Mouse (Mus musculus) small intestine, adult 2 months (tissue): ENCODE results near the gene Pfkp. TPM values are rescaled to one million over a fixed set of nuclear protein-coding genes. Genes with fewer than 3 reads are reported as not detected.

Experiments used
- H3K27ac ChIP-seq: fragments of 200-500 bp; 2 replicates; pipeline ENCODE4 v1.5.1; 2012; ENCODE audit warnings: low read depth, low read length, control low read depth, inconsistent platforms; ENCODE audit not compliant: insufficient read depth
- H3K27me3 ChIP-seq: fragments of 200-500 bp; 2 replicates; pipeline ENCODE4 v1.6.1; 2012; ENCODE audit warnings: mild to moderate bottlenecking, moderate library complexity, low read length, inconsistent platforms; ENCODE audit not compliant: control insufficient read depth, insufficient read depth
- H3K36me3 ChIP-seq: fragments of 200-500 bp; 2 replicates; pipeline ENCODE4 v1.6.1; 2012; ENCODE audit warnings: mild to moderate bottlenecking, low read length, control low read depth, inconsistent platforms; ENCODE audit not compliant: control insufficient read depth, insufficient read depth
- H3K4me1 ChIP-seq: fragments of 200-500 bp; 2 replicates; pipeline ENCODE4 v1.6.1; 2012; ENCODE audit warnings: low read length, inconsistent platforms, mixed read lengths; ENCODE audit not compliant: control insufficient read depth, insufficient read depth, insufficient read length
- H3K4me3 ChIP-seq: fragments of 200-500 bp; 2 replicates; pipeline ENCODE4 v1.5.1; 2012; ENCODE audit warnings: low read depth, mild to moderate bottlenecking, control low read depth, inconsistent platforms, low read length, moderate library complexity
- CTCF ChIP-seq: fragments of 200-500 bp; IDR thresholded peaks from 2 replicates; pipeline ENCODE4 v1.5.1; 2012; ENCODE audit warnings: low read depth, mild to moderate bottlenecking, control low read depth, inconsistent platforms, low read length, moderate library complexity, mixed read lengths; ENCODE audit not compliant: insufficient replicate concordance, insufficient read length; ENCODE audit errors: extremely low read depth
- POLR2A ChIP-seq: fragments of 200-500 bp; IDR thresholded peaks from 2 replicates; pipeline ENCODE4 v1.6.1; 2012; ENCODE audit warnings: low read depth, mild to moderate bottlenecking, control low read depth, inconsistent platforms, low read length, moderate library complexity
- WGBS: fragments of 180-500 bp; shearing (Covaris S2); methylation state at CpG from one replicate; pipeline ENCODE4 v1.1.7; 2018; 5-methylcytosine and 5-hydroxymethylcytosine counted together
- polyA plus RNA-seq: library from polyadenylated mRNA; depleted of rRNA; stranded (reverse); fragments of >200 nt; gene quantifications from 2 replicates; pipeline ENCODE4 v1.2.3, GENCODE M21; 2012

The Pfkp gene
- polyA plus RNA-seq, 1 experiment: 159 TPM

DNA sequence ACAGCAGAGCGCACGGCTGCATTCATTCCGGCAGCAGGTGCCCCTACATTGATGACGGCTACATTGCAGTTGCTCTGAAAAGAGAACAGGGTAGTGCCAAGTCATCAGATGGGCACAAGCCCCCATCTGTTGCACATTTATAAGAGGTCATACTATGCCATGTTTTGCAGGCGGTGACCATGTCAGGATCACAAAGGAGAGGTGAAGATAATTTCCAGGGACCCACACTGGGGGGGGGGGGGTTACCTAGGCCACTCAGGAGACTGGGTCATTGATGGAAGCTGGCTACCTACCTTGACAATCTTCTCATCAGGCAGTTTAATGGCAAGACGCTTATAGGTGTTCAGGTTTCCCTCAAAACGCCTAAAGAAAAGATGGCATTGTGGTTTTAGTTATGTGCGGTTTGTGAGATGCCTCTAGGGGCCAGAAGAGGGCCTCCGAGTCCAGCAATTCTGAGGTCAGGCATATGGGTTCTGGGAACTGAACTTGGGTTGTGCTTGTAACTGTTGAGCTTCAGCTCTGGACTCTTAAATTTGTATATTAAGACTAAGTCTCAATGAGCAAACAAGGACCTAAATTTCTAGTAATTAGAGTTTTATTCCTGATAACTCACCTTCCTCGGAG lies 45.7 kb downstream of the Pfkp start:
- Histone ChIP-seq H3K4me3 (no peak overlapping the region), H3K4me1 (no peaks in the 10 kb centered on the region), H3K36me3 (peaks cover 62% of the 10 kb centered on the region), H3K27ac (no peak overlapping the region), H3K27me3 (no peaks in the 10 kb centered on the region)
- TF ChIP-seq CTCF (no peak), POLR2A (no peak)
- WGBS: 91% methylated on average over 10 of the region's 10 CpGs

DNA sequence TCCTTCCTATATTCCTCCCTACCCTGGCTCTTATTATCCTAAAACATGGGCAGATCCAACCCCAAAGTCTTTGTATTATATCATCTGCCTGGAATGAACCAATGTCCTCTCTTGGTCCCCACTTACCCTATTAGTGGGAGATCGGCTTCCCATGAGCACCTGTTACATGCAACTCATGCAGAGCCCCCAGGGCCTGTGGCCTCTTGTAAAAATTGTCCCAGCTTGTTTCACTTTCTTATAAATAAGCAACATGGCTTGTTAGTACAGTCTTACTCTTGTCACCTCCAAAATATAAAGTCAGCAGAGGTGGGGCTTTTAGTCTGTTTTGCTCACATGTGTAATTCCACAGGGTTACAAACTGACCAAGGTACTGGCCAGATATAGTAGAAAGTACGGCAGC lies 46.9 kb downstream of the Pfkp start:
- Histone ChIP-seq H3K36me3 (peaks cover 70% of the 10 kb centered on the region), H3K27ac (no peak overlapping the region), H3K4me1 (no peaks in the 10 kb centered on the region), H3K27me3 (no peaks in the 10 kb centered on the region), H3K4me3 (no peak overlapping the region)
- WGBS: 89% methylated on average over 2 of the region's 2 CpGs
- TF ChIP-seq CTCF (no peak), POLR2A (no peak)

GRCm38 (mm10) chr13:6600626-6601025 lies 48.0 kb downstream of the Pfkp start:
- no peaks in the 10 kb centered on the region for H3K4me1 ChIP-seq
- H3K4me3 ChIP-seq: no peak overlapping the region
- TF ChIP-seq CTCF (no peak), POLR2A (no peak)
- no peak overlapping the region for H3K27ac ChIP-seq
- H3K36me3 ChIP-seq: peaks cover 77% of the 10 kb centered on the region
- 89% methylated on average over 8 of the region's 8 CpGs for WGBS
- no peaks in the 10 kb centered on the region for H3K27me3 ChIP-seq

- Histone ChIP-seq H3K4me3 (no peak overlapping the region), H3K4me1 (no peaks in the 10 kb centered on the region), H3K27me3 (no peaks in the 10 kb centered on the region), H3K27ac (no peak overlapping the region), H3K36me3 (peaks cover 76% of the 10 kb centered on the region)
- 90% methylated on average over 16 of the region's 16 CpGs for WGBS
- TF ChIP-seq POLR2A (no peak), CTCF (no peak)
Observed at GRCm38 (mm10) chr13:6597801-6598200, 50.8 kb downstream of the Pfkp start.

GRCm38 (mm10) chr13:6595403-6595802 lies 53.2 kb downstream of the Pfkp start:
- TF ChIP-seq POLR2A (no peak), CTCF (no peak)
- H3K27ac ChIP-seq: no peak overlapping the region
- 84% methylated on average over 4 of the region's 4 CpGs for WGBS
- H3K27me3 ChIP-seq: no peaks in the 10 kb centered on the region
- H3K4me3 ChIP-seq: no peak overlapping the region
- H3K4me1 ChIP-seq: no peaks in the 10 kb centered on the region
- H3K36me3 ChIP-seq: peaks cover 72% of the 10 kb centered on the region

DNA sequence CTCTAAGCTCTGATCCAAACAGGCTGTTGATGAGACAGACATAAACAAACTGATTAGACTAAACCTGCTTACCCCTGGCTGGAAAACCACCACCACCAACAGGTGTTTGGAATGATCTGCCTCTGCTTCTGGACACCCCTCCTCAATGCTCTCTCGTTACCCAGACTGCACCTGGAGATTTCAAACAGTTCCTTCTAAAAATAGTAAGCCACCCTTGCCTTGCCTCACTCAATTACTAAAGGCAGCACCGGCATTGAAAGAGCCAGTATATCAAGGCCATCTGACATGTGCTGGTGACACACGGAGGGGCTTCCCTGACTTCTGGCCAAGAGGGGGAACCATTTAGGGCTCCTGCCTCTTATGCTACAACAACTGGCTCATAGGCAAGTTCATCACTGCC lies 57.7 kb downstream of the Pfkp start:
- Histone ChIP-seq H3K4me1 (no peaks in the 10 kb centered on the region), H3K4me3 (no peak overlapping the region), H3K27me3 (no peaks in the 10 kb centered on the region), H3K27ac (no peak overlapping the region), H3K36me3 (peaks cover 74% of the 10 kb centered on the region)
- TF ChIP-seq POLR2A (no peak), CTCF (no peak)
- WGBS: 59% methylated on average over 3 of the region's 3 CpGs

GRCm38 (mm10) chr13:6586009-6586408 lies 62.6 kb downstream of the Pfkp start:
- 84% methylated on average over 9 of the region's 9 CpGs for WGBS
- H3K27ac ChIP-seq: no peak overlapping the region
- no peaks in the 10 kb centered on the region for H3K4me1 ChIP-seq
- no peak overlapping the region for H3K4me3 ChIP-seq
- no peaks in the 10 kb centered on the region for H3K27me3 ChIP-seq
- no peak for TF ChIP-seq POLR2A
- no peak for TF ChIP-seq CTCF
- H3K36me3 ChIP-seq: peaks cover 79% of the 10 kb centered on the region
